Mouse (Mus musculus) cerebellum, adult 2 months (tissue): ENCODE data around the gene Asxl1.

Experiments
- CTCF ChIP-seq: fragments of 200-500 bp; IDR thresholded peaks from 2 replicates; pipeline ENCODE4 v1.5.1; 2011; ENCODE audit warnings: low read depth, mild to moderate bottlenecking, control low read depth, low read length, moderate library complexity, borderline replicate concordance; ENCODE audit not compliant: insufficient read depth
- POLR2A ChIP-seq: fragments of 200-500 bp; IDR thresholded peaks from 2 replicates; pipeline ENCODE4 v1.6.1; 2011; ENCODE audit warnings: low read length, control low read depth, borderline replicate concordance; ENCODE audit not compliant: insufficient read depth

- TF ChIP-seq POLR2A: no peak
- TF ChIP-seq CTCF: no peak
Observed at GRCm38 (mm10) chr2:153380479-153380878, 34.9 kb downstream of the Asxl1 start.
